Mouse (Mus musculus): ENCODE measurements around the gene Gm3415.
"Not testable (repeated sequence)": the region's sequence is repeated elsewhere in the genome, so short reads cannot be mapped to it uniquely, and the experiment has no call there.

Gm3415 gene

DNA sequence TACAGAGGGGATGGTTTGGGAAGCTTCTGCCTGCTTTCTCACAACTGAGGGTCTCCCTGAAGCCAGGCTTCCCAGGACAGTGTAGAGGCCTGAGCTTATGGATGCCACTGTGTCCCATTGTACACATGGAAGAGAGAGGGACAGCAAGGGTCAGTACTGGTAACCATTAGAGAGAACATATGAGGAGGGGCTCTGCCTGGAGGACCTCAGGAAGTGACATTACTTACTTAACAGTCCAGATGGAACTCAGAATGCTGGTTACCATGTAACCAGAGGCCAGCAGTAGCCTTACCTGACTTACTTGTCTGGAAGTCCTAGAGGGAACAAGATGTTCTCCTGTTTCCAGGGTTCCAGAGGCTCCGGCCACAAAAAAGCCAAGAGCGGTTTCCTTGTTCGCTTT lies at the start of gene Gm3415:
Gm3415 (plus strand) TSS at position 301 of the 400 bp plus-strand sequence.
- not testable (repeated sequence) for DNase-seq (ENCODE audit: low spot score in 2 of 2)

DNA sequence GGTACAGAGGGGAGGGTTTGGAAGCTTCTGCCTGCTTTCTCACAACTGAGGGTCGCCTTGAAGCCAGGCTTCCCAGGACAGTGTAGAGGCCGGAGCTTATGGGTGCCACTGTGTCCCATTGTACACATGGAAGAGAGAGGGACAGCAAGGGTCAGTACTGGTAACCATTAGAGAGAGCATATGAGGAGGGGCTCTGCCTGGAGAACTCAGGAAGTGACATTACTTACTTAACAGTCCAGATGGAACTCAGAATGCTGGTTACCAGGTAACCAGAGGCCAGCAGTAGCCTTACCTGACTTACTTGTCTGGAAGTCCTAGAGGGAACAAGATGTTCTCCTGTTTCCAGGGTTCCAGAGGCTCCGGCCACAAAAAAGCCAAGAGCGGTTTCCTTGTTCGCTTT lies 42.1 kb upstream of the Gm3415 start, which contains the start of gene Gm3402:
Gm3402 (plus strand) TSS at position 301 of the 400 bp plus-strand sequence.
- not testable (repeated sequence) for DNase-seq (ENCODE audit: low spot score in 2 of 2)

DNA sequence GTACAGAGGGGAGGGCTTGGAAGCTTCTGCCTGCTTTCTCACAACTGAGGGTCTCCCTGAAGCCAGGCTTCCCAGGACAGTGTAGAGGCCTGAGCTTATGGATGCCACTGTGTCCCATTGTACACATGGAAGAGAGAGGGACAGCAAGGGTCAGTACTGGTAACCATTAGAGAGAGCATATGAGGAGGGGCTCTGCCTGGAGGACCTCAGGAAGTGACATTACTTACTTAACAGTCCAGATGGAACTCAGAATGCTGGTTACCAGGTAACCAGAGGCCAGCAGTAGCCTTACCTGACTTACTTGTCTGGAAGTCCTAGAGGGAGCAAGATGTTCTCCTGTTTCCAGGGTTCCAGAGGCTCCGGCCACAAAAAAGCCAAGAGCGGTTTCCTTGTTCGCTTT lies 30.4 kb upstream of the Gm3415 start, which contains the start of gene Gm3404:
Gm3404 (plus strand) TSS at position 301 of the 400 bp plus-strand sequence.
- not testable (repeated sequence) for DNase-seq (ENCODE audit: low spot score in 2 of 2)

DNA sequence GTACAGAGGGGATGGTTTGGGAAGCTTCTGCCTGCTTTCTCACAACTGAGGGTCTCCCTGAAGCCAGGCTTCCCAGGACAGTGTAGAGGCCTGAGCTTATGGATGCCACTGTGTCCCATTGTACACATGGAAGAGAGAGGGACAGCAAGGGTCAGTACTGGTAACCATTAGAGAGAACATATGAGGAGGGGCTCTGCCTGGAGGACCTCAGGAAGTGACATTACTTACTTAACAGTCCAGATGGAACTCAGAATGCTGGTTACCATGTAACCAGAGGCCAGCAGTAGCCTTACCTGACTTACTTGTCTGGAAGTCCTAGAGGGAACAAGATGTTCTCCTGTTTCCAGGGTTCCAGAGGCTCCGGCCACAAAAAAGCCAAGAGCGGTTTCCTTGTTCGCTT lies 18.6 kb upstream of the Gm3415 start, which contains the start of gene Gm3409:
Gm3409 (plus strand) TSS at position 301 of the 400 bp plus-strand sequence.
- DNase-seq (ENCODE audit: low spot score in 2 of 2): not testable (repeated sequence)

DNA sequence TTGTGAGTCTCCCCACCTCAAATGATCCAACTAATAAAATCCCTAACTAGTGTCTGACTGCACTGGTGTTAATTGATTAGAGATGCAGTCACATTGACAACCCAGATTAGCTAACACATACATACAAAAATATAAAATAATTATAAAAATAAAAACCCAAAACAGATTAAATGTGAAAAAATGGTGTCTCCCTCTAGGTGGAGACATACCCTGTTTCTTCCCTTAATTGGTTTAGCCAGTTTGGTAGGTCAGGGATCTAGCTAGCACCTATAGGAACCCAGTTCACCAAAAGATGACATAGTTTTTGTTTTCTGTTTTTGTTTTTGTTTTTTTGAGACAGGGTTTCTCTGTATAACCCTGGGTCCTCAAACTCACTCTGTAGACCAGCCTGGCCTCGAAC lies 8.3 kb downstream of the Gm3415 start:
- no peak for DNase-seq (ENCODE audit: low spot score in 2 of 2)

DNA sequence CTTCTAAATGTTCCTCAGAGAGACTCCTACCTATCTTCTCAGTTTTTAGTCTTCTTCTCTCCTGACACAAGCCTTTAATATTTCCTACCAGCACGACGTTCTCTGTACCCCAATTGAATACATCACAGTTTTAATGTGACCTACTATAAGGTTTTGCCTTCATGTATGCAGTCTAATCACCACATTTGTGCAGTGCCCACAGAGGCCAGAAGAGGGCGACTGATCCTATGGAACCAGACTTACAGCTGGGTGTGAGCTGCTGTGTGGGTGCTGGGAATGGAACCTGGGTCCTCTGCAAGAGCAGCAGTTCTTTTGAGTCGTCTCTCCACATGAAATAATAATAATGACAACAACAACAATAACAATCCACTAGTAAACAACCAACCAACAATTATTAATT lies 11.1 kb downstream of the Gm3415 start:
- DNase-seq (ENCODE audit: low spot score in 2 of 2): no peak

DNA sequence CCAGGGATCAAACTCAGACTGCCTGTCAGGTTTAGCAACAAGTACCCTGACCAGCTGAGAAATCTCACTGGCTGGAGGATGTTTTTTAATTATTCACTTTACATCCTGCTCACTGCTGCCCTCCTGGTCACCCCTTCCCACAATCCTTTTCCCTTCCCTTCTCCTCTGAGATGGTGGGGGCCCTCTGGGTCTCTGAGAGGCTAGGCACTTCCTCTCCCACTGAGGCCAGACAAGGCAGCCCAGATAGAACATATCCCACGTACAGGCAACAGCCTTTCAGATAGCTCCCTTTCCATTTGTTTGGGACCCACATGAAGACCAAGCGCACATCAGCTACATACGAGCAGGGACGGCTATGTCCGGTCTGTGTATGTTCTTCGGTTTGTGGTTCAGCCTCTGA lies 14.2 kb downstream of the Gm3415 start:
- not testable (repeated sequence) for DNase-seq (ENCODE audit: low spot score in 2 of 2)

DNA sequence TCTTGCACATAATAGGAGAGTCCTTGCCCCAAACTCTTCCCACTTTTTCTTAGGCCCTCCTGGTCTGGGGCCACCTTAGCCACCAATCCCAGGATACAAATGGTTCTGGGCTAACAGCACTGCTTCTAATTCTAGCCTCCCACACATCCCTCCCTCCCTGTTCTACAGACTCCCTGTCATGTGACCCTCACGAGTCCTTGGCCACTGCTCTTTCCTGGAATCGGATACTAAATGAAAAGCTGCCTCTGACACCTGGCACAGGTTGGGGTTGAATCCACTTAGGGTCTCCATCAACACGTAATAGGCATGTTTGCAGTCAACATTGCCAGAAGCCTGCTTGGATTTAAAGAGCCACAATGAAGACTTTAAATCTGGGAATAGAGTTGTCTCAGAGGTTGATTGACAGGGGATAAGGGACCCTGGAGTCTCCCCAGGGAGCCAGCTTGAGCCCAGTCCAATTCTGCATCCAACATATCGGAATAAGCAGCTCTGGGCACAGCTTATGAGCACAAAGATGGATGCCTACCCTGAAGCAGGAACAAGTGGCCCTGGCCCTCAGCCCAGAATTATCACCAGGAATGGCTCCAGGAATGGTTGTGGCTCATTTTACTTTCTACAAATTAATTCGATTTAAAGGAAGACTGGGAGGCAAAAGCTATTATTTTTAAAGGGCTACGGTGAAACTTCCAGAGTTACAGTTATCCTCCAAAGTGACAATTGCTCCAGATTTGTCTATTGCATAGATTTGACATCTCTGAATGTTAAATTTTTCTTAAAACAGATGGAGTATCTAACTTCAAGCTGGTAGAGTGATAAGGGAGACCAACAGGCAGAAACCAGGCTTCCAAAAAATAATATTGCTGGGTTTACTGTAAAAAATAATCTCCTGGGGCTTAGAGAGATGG lies 16.1 kb downstream of the Gm3415 start:
- DNase-seq (ENCODE audit: low spot score in 2 of 2): peak; percentile 30 to 43

DNA sequence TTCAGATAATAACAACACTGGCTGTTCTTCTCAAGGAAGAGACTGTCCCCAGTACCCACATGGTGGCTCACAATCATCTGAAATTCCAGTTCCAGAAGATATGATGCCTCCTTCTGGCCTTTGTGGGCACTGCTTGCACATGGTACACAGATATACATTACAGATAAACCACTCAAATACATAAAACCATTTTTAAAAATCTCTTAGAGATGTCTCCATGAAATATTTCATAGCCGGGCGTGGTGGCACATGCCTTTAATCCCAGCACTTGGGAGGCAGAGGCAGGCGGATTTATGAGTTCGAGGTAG lies 16.8 kb downstream of the Gm3415 start:
- not testable (repeated sequence) for DNase-seq (ENCODE audit: low spot score in 2 of 2)

DNA sequence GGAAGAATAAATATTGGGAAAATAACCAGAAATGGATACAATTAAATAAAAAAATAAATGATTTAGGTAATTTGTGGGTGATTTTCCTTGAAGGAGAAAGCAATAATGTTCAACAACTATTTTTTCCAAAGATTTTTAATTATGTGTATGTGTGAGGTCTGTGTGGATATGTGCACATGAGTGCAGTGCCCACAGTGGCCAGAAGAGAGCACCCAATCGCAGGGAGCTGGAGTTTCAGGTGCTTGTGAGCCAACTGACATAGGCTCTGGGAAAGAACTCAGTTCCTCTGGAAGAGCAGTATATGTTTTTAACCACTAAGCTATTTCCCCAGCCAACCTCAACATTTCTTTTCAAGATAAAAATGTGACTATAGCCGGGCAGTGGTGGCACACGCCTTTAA lies 20.7 kb downstream of the Gm3415 start:
- DNase-seq (ENCODE audit: low spot score in 2 of 2): no peak

DNA sequence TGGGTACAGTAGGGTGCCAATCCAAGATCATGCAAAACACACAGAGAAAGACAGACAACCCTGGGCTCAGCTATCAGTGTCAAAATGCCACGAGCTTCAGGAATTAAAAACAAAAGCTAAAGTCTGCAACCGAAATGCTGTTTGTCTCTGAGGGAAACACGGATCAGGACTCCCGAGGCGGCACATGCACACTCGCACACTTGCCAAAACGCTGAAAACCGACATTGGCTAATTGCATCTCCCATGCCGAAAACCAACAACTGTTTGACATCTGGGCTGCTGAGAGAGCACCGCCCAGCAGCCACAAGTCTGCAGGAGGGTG lies 28.2 kb downstream of the Gm3415 start:
- no peak for DNase-seq (ENCODE audit: low spot score in 2 of 2)

DNA sequence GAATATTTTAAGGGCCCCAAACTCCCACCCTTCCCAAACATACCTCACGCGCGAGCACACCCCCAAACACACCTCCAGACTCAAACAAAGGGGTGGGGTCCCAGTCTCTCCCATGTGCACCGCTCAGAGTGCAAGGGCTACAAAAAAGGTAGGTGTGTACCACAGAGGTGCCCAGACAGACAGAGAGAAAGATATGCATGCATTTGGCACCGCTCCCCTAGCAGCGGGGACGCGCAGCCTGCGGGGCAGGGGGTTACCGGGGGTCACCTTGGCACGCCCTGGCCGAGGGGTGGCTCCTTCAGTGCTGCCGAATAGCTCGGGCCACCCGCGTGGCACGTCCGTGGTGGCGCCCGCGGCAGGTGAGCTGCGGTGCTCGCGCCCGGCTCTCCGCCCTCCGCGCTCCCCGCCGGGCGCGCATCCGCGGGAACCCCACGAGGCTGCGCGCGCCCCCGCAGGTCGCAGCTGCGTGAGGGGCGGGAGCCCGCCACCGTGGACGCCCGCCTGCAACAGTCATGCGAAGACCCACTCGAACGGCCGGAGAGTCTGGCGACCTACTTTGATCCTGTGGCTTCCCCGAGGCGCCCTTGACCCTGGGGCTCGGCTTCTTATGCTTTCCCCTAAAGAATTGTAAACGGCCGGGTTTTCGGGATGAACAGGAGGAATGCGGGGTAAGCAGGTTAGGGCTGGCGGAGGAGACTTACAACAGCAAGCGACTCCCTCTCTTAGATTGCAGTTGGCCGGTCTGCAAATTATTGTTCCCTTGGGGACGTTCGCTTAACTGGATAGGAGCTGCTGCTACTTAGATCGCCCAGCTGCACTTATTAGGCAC lies 28.8 kb downstream of the Gm3415 start, which contains the start of gene Gpr12:
Gpr12 (minus strand) TSS at position 762 of the 829 bp plus-strand sequence.
- no peak for DNase-seq (ENCODE audit: low spot score in 2 of 2)

DNA sequence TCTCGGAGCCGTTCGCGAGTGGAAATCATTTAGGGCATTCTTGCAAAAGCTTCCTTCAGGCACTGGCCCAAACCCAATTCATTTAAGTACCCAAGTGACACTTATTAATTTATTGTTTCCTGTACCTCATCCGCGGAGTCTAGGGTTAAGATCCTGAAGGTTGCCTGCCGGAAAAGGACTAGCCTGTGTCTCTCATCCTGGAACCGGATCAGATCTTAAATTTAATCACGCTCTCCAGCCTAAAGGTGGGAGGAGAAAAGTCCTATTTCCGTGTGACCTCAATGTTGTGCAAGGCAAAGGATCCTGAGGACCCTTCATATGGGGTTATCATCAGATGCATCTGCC lies 29.3 kb downstream of the Gm3415 start:
- DNase-seq (ENCODE audit: low spot score in 2 of 2): no peak

DNA sequence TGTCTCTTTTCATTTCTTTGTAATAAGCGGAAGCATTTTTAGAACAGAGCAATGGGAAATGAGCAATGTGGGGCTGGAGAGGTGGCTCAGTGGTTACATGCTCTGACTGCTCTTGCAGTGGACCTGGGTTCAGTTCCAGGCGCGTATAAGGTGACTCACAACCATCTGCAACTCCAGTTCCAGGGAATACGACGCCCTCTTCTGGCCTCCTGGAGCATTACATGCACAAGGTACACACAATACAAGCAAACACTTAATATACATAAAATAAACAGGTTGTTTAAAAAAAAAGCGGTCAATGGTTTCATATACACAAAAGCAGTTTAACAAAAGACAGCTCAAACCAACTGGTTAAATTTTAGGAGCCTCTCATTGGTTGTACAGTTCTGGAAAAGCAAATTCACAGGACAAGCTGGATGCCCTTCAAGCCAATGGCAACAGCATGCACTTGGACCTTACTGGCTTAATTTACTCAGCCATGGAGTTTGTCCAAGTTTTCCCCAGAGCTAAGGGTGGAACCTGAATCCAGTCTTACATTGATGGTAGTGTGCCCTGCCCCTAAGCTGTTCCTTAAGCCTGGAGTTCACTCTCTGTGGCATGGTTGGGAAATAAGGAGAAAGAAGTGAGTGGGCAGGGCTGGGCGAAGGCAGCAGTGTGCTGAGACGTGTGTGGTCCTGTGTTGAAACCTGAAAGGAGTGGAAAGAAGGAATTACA lies 30.6 kb downstream of the Gm3415 start:
- DNase-seq (ENCODE audit: low spot score in 2 of 2): no peak

DNA sequence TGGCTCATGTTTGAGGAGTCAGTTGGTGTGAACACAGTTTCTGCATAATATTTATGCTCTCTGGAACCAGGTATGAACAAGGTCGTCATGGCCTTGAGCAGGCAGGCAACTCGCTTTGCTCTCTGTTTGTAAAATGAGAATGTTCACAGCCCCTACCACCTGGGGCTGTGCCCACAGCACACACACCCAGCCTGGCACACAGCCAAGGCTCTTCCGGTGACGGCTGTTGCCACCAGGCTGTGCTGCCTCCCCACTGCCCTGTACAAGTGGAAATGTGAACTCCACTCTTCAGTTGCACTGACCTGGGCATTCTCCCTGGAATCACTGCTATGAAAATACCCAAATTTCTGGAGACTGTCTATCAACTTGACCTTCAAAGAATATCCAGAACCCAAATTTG lies 35.1 kb downstream of the Gm3415 start:
- no peak for DNase-seq (ENCODE audit: low spot score in 2 of 2)

DNA sequence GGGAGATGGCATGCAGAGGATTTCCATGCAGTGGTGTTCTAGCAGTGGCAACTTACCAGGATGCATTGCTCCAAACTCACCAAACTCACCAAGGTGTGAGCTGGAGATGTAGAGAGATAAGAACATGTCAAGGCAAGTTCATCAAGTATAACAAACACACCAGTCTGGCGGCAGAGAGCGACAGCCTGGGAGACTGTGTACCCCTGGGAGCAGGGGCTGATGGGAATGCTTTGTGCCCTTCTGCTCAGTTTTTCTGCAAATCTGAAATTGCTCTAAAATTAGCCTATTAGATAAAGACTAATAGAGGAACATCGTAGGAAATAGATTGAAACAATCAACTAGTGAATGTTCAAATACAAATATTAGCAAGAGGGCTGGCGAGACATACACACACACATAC lies 35.7 kb downstream of the Gm3415 start:
- no peak for DNase-seq (ENCODE audit: low spot score in 2 of 2)

DNA sequence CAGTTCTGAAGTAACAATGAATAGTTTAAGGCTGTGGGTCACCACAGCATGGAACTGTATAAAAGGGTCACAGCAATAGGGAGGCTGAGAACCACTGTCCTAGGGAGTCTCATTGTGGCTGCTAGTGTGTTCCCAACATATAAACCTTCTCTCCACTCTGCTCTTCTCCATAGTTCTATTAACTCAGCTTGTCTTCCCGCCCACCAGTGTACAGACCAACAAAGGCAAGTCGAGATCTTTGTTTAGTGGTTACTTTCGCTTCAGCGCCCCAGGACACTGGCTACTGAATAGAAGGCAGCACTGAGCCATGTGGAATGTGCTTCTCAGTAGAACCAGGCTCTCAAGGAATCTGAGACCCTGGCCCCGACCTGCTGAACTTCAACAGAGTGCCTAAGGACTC lies 36.6 kb downstream of the Gm3415 start:
- DNase-seq (ENCODE audit: low spot score in 2 of 2): no peak

DNA sequence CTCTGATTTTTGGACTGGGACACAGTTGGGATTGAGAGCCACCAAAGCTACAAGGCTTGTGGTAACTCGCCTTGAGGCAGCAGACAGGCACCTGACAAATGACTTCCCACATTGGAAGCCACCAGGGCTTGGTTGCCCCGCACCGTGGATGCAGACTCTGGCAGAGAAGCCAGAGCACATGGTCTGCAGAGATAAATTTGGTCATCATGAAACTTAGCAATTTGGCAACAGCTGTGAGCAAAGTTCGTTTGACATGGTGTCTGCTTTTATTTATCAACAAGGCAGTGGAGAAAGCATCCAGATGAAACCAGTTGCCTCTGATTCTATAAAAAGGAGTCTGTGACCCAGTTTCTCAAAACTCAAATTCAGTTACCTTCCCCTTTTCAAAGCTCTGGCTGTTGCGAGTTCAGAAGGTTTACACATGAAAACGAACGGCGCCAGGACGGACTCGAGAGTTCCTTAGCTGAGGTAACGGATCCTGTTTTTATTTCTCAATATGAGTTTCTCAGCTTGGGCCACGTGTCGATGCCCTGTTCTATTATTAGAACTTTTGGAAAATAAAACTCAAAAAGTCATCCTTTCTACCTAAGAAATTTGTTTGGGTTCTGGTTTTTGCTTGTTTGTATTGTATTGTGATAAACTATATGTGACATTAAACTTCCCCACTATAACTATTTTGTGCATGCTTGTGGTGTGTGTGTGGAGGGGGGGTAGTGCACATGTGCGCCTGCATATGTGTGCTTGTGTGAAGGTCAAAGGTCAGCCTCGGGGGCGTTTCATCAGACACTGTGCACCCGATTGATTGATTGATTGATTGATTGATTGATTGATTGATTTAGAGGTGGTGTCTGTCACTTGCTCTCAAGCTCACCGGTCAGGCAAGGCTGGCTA lies 40.9 kb downstream of the Gm3415 start:
- no peak for DNase-seq (ENCODE audit: low spot score in 2 of 2)

DNA sequence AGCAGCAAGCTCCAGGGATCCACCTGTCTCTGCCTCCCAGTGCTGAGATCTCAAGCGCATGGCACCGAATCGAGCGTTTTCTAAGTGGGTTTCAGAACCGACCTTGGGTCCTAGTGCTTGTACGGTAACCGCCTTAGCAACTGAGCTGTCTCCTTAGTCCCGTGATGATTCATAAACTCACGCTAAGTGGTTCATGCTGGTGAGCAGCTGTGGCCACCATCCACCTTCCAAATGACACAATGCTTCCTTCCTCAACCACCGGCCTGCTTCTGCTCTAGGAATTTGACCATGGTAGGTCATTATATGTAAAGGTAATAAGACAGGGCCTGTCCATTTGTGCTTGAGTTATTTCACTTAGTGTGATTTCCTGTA lies 41.6 kb downstream of the Gm3415 start:
- DNase-seq (ENCODE audit: low spot score in 2 of 2): no peak

DNA sequence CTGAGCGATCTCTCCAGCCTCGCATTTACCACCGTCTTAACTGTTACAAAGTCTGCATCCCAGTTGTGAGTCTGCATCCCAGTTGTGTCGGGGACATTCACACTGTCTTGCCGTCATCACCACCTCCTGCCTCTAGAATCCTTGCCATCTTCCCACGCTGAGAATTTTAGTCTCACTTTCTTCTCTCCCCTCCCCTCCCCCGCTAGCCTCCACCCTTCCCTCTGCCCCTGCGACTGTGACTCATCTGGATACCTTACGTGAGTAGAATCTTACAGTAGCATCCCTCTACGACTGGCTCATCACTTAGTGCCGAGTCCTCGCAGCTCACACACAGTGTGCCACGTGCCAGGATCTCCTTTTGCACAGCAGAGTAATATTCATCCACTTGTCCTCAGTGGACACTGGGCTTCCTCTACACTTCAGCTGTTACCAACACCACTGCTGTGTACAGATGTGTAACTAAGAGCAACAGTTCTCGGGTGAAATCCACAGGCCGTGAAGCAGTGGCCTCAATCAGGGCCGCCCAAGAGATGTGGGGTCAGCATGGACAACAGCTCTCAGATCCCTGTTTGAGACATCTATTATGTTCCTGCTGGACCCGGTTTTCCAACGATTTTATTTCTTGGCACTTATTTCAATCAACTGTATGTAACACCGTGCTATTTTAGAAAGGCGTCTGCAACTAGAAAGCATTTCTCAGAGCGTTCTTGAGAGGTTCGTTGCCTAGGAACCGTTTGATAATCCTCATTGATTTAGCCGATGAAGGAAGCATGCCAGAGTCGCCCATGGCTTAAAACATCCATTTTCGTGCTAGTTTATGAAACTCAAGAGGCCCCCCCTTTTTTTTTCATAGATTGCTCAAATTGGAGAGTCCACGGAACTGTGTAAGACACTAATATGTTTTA lies 42.5 kb downstream of the Gm3415 start:
- DNase-seq (ENCODE audit: low spot score in 2 of 2): no peak

Measured in heart, adult 9 months (tissue).